Mouse (Mus musculus) limb, embryonic 13.5 days (tissue): ENCODE measurements around the gene Glrx3. TPM values are rescaled to one million over a fixed set of nuclear protein-coding genes. Genes with fewer than 3 reads are reported as not detected.
A peak's percentile ranks its signal among the peaks of the same experiment; 100 is the strongest.

Experiments used
- ATAC-seq: fragments of 200-750 bp; cut with Nextera tagmentation; 2 replicates; pipeline ENCODE4 v1.8.0; 2017; ENCODE audit warnings: low read depth, moderate number of reproducible peaks, moderate TSS enrichment; ENCODE audit not compliant: low FRiP score
- H3K27ac ChIP-seq: fragments of 300-500 bp; sonication (generic); 2 replicates; pipeline ENCODE4 v1.5.1; 2015; ENCODE audit warnings: inconsistent platforms, mild to moderate bottlenecking, moderate library complexity
- H3K27me3 ChIP-seq: fragments of 300-500 bp; sonication (generic); 2 replicates; pipeline ENCODE4 v1.6.1; 2015; ENCODE audit warnings: mild to moderate bottlenecking, inconsistent platforms
- H3K36me3 ChIP-seq: fragments of 300-500 bp; sonication (generic); 2 replicates; pipeline ENCODE4 v1.6.1; 2015; ENCODE audit warnings: inconsistent platforms, mild to moderate bottlenecking, moderate library complexity
- H3K4me1 ChIP-seq: fragments of 300-500 bp; sonication (generic); 2 replicates; pipeline ENCODE4 v1.6.1; 2015; ENCODE audit warnings: inconsistent platforms
- H3K4me2 ChIP-seq: fragments of 300-500 bp; sonication (generic); replicated peaks from 2 replicates; pipeline ENCODE4 v1.6.1; 2015; ENCODE audit warnings: inconsistent platforms, mild to moderate bottlenecking, moderate library complexity
- H3K4me3 ChIP-seq: fragments of 300-500 bp; sonication (generic); 2 replicates; pipeline ENCODE4 v1.5.1; 2015; ENCODE audit warnings: moderate library complexity, mild to moderate bottlenecking, inconsistent platforms
- H3K9ac ChIP-seq: fragments of 300-500 bp; sonication (generic); 2 replicates; pipeline ENCODE4 v1.6.1; 2015; ENCODE audit warnings: mild to moderate bottlenecking, inconsistent platforms
- H3K9me3 ChIP-seq: fragments of 300-500 bp; sonication (generic); 2 replicates; pipeline ENCODE4 v1.6.1; 2016; ENCODE audit warnings: inconsistent platforms
- WGBS: fragments of 180-500 bp; shearing (Covaris S2); methylation state at CpG from one replicate; pipeline ENCODE4 v1.1.7; 2015; 5-methylcytosine and 5-hydroxymethylcytosine counted together
- polyA plus RNA-seq: library from polyadenylated mRNA; unstranded; fragments of >200 nt; fragmentation: Nextera tagmentation; extraction: Ambion mirVana; gene quantifications from 2 replicates; pipeline ENCODE4 v1.2.1, GENCODE M21; 2015

The Glrx3 gene
- polyA plus RNA-seq, 1 experiment from 2014 or later = 253 TPM

- Histone ChIP-seq H3K27ac (no peak overlapping the region), H3K9me3 (no peaks in the 10 kb centered on the region), H3K4me3 (peak overlapping the region; percentile 14), H3K36me3 (no peaks in the 10 kb centered on the region), H3K9ac (peak overlapping the region; percentile 43; the same call in 1 of the 2 replicates), H3K4me2 (peak overlapping the region; percentile 56), H3K4me1 (peaks cover 7% of the 10 kb centered on the region), H3K27me3 (peaks cover 21% of the 10 kb centered on the region)
- ATAC-seq = no peak; the same call in 1 of the 2 replicates
- WGBS = 34% methylated on average over 5 of the region's 5 CpGs
Measured at GRCm38 (mm10) chr7:137478621-137478982, 41.2 kb downstream of the Glrx3 start.

DNA sequence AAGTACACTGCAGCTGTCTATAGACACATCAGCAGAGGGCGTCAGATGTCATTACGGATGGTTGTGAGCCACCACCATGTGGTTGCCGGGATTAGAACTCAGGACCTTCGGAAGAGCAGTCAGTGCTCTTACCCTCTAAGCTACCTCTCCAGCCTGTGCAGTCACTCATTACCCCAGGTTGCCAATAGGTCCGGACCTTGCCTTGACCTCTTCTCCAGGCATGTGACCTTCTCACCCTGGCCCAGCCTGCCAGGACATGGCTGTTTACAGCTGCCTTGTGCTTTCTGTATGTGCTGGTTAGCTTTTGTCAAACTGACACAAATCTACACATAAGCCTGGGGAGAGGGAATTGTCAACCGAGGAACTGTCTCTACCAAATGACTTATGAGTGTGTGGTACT lies 43.4 kb downstream of the Glrx3 start:
- Histone ChIP-seq H3K9me3 (no peaks in the 10 kb centered on the region), H3K27me3 (peaks cover 18% of the 10 kb centered on the region), H3K4me3 (no peak overlapping the region), H3K9ac (no peak overlapping the region), H3K4me1 (peaks cover 4% of the 10 kb centered on the region), H3K27ac (no peak overlapping the region), H3K36me3 (no peaks in the 10 kb centered on the region), H3K4me2 (no peak overlapping the region)
- WGBS = 74% methylated on average over 6 of the region's 6 CpGs
- ATAC-seq = no peak

DNA sequence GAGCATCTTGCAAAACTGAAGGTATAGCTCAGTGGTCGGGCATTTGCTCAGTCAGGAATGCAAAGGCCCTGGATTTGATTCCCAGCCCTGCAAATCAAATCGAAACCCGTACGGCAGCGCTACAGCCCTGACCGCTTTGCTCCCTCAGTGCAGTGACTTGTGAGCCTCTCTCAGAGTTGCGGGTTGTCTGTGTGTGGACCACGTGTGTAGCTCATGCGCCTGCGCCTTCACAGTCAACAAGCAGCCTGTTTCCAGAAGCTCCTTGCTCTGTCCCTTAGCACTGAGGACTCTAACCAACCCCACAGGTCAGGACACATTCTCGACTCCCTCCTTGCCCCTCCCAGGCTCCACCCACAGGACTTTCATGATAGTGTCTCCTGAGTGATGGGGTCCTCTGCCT lies 46.6 kb downstream of the Glrx3 start:
- no peak overlapping the region for H3K9ac ChIP-seq
- H3K27me3 ChIP-seq = peaks cover 9% of the 10 kb centered on the region; the same call in 1 of the 2 replicates
- no peak overlapping the region for H3K4me2 ChIP-seq
- H3K27ac ChIP-seq = no peak overlapping the region
- H3K4me1 ChIP-seq = no peaks in the 10 kb centered on the region
- no peak for ATAC-seq
- H3K36me3 ChIP-seq = no peaks in the 10 kb centered on the region
- H3K9me3 ChIP-seq = no peaks in the 10 kb centered on the region
- WGBS = 84% methylated on average over 11 of the region's 11 CpGs
- no peak overlapping the region for H3K4me3 ChIP-seq

GRCm38 (mm10) chr7:137488391-137488790 lies 51.0 kb downstream of the Glrx3 start:
- Histone ChIP-seq H3K9me3 (no peaks in the 10 kb centered on the region), H3K27me3 (0 out of 2 replicates have a peak, but pooled peaks cover 9% of the 10 kb centered on the region), H3K4me3 (no peak overlapping the region), H3K27ac (no peak overlapping the region), H3K4me2 (no peak overlapping the region), H3K9ac (no peak overlapping the region), H3K4me1 (no peaks in the 10 kb centered on the region), H3K36me3 (no peaks in the 10 kb centered on the region)
- ATAC-seq = no peak
- 69% methylated on average over 5 of the region's 5 CpGs for WGBS

DNA sequence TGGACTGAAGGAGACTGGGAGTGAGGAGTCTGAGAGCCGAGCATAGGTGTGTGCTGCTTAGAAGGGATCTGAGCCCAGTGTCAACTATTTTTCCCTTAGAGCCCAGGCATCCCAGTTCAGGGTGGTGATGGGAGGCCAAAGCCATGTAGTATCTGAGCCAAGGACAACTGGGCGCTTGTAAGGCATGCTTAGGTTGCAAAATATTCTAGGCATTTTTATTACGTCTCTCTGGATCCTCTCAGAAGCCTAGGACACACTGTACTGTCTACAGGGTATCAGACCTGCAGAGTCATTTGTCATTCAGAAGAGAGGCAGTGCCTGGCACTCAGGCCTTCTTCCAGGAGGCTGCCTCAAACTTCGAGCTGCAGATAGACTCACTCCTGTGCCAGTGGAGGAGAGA lies 53.3 kb downstream of the Glrx3 start:
- ATAC-seq = no peak

GRCm38 (mm10) chr7:137492307-137492973 lies 55.0 kb downstream of the Glrx3 start:
- no peak for ATAC-seq
- 85% methylated on average over 8 of the region's 8 CpGs for WGBS
- Histone ChIP-seq H3K4me1 (peaks cover 12% of the 10 kb centered on the region), H3K9me3 (no peaks in the 10 kb centered on the region), H3K27ac (no peak overlapping the region), H3K36me3 (no peaks in the 10 kb centered on the region), H3K4me3 (no peak overlapping the region), H3K27me3 (0 out of 2 replicates have a peak, but pooled peaks cover 4% of the 10 kb centered on the region), H3K4me2 (no peak overlapping the region), H3K9ac (no peak overlapping the region)

More for the DNA sequence above, 53.3 kb downstream of the Glrx3 start:
- 50% methylated on average over 4 of the region's 4 CpGs for WGBS
- Histone ChIP-seq H3K9ac (no peak overlapping the region), H3K27ac (no peak overlapping the region), H3K4me1 (peaks cover 3% of the 10 kb centered on the region; the same call in 1 of the 2 replicates), H3K36me3 (no peaks in the 10 kb centered on the region), H3K4me2 (no peak overlapping the region), H3K9me3 (no peaks in the 10 kb centered on the region), H3K27me3 (0 out of 2 replicates have a peak, but pooled peaks cover 9% of the 10 kb centered on the region), H3K4me3 (no peak overlapping the region)

- Histone ChIP-seq H3K4me2 (no peak overlapping the region), H3K27me3 (no peaks in the 10 kb centered on the region), H3K9ac (no peak overlapping the region), H3K4me1 (peaks cover 20% of the 10 kb centered on the region), H3K27ac (no peak overlapping the region), H3K36me3 (no peaks in the 10 kb centered on the region), H3K4me3 (no peak overlapping the region), H3K9me3 (no peaks in the 10 kb centered on the region)
- 76% methylated on average over 4 of the region's 4 CpGs for WGBS
- ATAC-seq = no peak
Measured at GRCm38 (mm10) chr7:137498736-137499135, 61.3 kb downstream of the Glrx3 start.

- Histone ChIP-seq H3K4me1 (peaks cover 26% of the 10 kb centered on the region), H3K36me3 (no peaks in the 10 kb centered on the region), H3K9me3 (no peaks in the 10 kb centered on the region), H3K4me3 (no peak overlapping the region), H3K9ac (no peak overlapping the region), H3K4me2 (no peak overlapping the region), H3K27ac (peak overlapping the region; percentile 70; the same call in 1 of the 2 replicates), H3K27me3 (no peaks in the 10 kb centered on the region)
- ATAC-seq = peak; percentile 30; the same call in 1 of the 2 replicates
Measured at GRCm38 (mm10) chr7:137517588-137517987, 80.2 kb downstream of the Glrx3 start.

DNA sequence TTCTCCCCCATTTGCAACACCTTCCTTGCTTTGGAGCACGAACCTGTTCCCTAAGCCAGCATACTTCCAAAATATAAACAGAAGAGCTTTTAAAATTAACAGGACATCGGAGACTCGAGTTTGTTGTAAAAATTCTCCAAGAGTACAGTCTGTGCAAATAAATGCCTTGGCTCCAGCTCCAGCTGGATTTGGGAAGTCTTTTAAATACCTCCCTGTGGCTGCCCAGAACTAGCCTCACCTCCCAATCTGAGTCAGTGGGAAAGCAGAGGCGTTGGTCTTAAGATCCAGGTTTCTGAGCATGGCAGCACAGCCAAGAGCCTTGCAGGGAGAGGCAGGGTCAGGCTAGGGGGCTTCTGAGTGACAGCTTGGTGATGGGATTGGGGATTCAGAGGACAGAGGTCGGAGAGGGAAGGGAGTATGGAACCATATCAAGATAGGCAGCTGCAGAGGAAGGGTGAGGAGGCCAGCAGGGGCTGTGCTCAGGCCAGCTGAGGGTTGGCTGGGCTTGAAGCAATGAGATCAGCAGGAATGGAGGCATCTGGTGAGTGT lies 80.7 kb downstream of the Glrx3 start:
- Histone ChIP-seq H3K4me2 (peak overlapping the region; percentile 23; the same call in 1 of the 2 replicates), H3K4me1 (peaks cover 26% of the 10 kb centered on the region), H3K36me3 (no peaks in the 10 kb centered on the region), H3K4me3 (no peak overlapping the region), H3K9me3 (no peaks in the 10 kb centered on the region), H3K27ac (peak overlapping the region; percentile 70; the same call in 1 of the 2 replicates), H3K27me3 (no peaks in the 10 kb centered on the region), H3K9ac (no peak overlapping the region)
- 29% methylated on average over 5 of the region's 5 CpGs for WGBS
- ATAC-seq = peak; percentile 82

Other genes starting within 250 kb of the Glrx3 start
- gene Ebf3, start 123.2 kb upstream of the Glrx3 start, polyA plus RNA-seq = 13.4 and 16.9 TPM in 2 replicates
- 29.1 and 31.3 TPM in 2 replicates for gene 9430038I01Rik, start 26.9 kb upstream of the Glrx3 start, polyA plus RNA-seq